Mouse (Mus musculus) CH12.LX (cell line): ENCODE data around the gene Chfr. TPM values are rescaled to one million over a fixed set of nuclear protein-coding genes. Genes with fewer than 3 reads are reported as not detected.

Experiments
- DNase-seq: peaks from one replicate; pipeline ENCODE4 v3.0.0-alpha.2; 2013; ENCODE audit errors: extremely low read depth
- H3K27ac ChIP-seq: 2 replicates; pipeline ENCODE4 v1.5.1; 2012; ENCODE audit warnings: low read depth, mild to moderate bottlenecking, control low read depth, moderate library complexity; ENCODE audit not compliant: insufficient read depth
- H3K27me3 ChIP-seq: replicated peaks from 2 replicates; pipeline ENCODE3; 2012; ENCODE audit warnings: inconsistent platforms
- H3K36me3 ChIP-seq, 2 experiments: replicated peaks in 1 of 2; 2 replicates each; pipeline versions ENCODE3 to v1.6.1; 2012; ENCODE audit warnings: inconsistent platforms in 1 of 2, low read length in 1 of 2, mild to moderate bottlenecking in 1 of 2, mixed read lengths in 1 of 2, moderate library complexity in 1 of 2; ENCODE audit not compliant: control insufficient read depth in 1 of 2, insufficient read depth in 1 of 2
- H3K4me1 ChIP-seq, 2 experiments: 2 replicates each; pipeline ENCODE4 v1.6.1; 2012; ENCODE audit warnings: inconsistent platforms in 1 of 2, moderate library complexity in 1 of 2; ENCODE audit not compliant: insufficient read depth in 2 of 2, control insufficient read depth in 1 of 2
- H3K4me2 ChIP-seq: 2 replicates; pipeline ENCODE4 v1.6.1; 2012; ENCODE audit warnings: low read depth, mild to moderate bottlenecking, control low read depth; ENCODE audit not compliant: poor library complexity, insufficient read depth, severe bottlenecking
- H3K4me3 ChIP-seq, 3 experiments: fragments of 150-350 bp in 1 of 3; sonication (generic) in 1 of 3; replicated peaks in 1 of 3; 2 replicates each; pipeline versions ENCODE3 to v1.5.1; 2011 to 2012; ENCODE audit warnings: low read depth in 2 of 3, low read length in 2 of 3, mild to moderate bottlenecking in 2 of 3, moderate library complexity in 2 of 3, control low read depth in 1 of 3, improper control_type of control experiment in 1 of 3, inconsistent platforms in 1 of 3, mixed read lengths in 1 of 3; ENCODE audit not compliant: poor library complexity in 1 of 3
- H3K79me2 ChIP-seq: replicated peaks from 2 replicates; pipeline ENCODE4 v1.6.1; 2012; ENCODE audit warnings: mild to moderate bottlenecking, moderate library complexity; ENCODE audit not compliant: control insufficient read depth, poor library complexity, insufficient read depth, severe bottlenecking; ENCODE audit errors: extremely low read depth
- H3K9ac ChIP-seq: 2 replicates; pipeline ENCODE4 v1.6.1; 2012; ENCODE audit warnings: low read depth, mild to moderate bottlenecking, control low read depth, moderate library complexity; ENCODE audit not compliant: insufficient read depth
- H3K9me3 ChIP-seq: replicated peaks from 2 replicates; pipeline ENCODE3; 2012; ENCODE audit warnings: low read length, inconsistent platforms, mixed read lengths
- E2F4 ChIP-seq: IDR thresholded peaks from 2 replicates; pipeline ENCODE4 v1.6.1; 2011; ENCODE audit warnings: low read depth, low read length, improper control_type of control experiment; ENCODE audit not compliant: insufficient replicate concordance
- ELF1 ChIP-seq: IDR thresholded peaks from 2 replicates; pipeline ENCODE4 v1.6.1; 2014; ENCODE audit warnings: low read depth, mild to moderate bottlenecking, inconsistent platforms, low read length, improper control_type of control experiment
- EP300 ChIP-seq: IDR thresholded peaks from 2 replicates; pipeline ENCODE4 v1.6.1; 2011; ENCODE audit warnings: low read length, improper control_type of control experiment
- ETS1 ChIP-seq: conservative IDR thresholded peaks from 2 replicates; pipeline ENCODE4 v1.6.1; 2012; ENCODE audit warnings: low read depth, mild to moderate bottlenecking, inconsistent platforms, low read length, improper control_type of control experiment, moderate library complexity
- GABPA ChIP-seq: IDR thresholded peaks from 2 replicates; pipeline ENCODE4 v1.6.1; 2012; ENCODE audit warnings: low read depth, low read length, improper control_type of control experiment, inconsistent platforms; ENCODE audit not compliant: insufficient replicate concordance
- IRF4 ChIP-seq: IDR thresholded peaks from 2 replicates; pipeline ENCODE4 v1.6.1; 2014; ENCODE audit warnings: low read depth, mild to moderate bottlenecking, inconsistent platforms, low read length, improper control_type of control experiment
- MAFK ChIP-seq: IDR thresholded peaks from 2 replicates; pipeline ENCODE4 v1.6.1; 2011; ENCODE audit warnings: low read length, improper control_type of control experiment; ENCODE audit not compliant: insufficient replicate concordance
- MAZ ChIP-seq: IDR thresholded peaks from 2 replicates; pipeline ENCODE4 v1.6.1; 2012; ENCODE audit warnings: low read depth, mild to moderate bottlenecking, inconsistent platforms, low read length, improper control_type of control experiment, moderate library complexity
- NRF1 ChIP-seq: IDR thresholded peaks from 2 replicates; pipeline ENCODE4 v1.6.1; 2014; ENCODE audit warnings: low read depth, mild to moderate bottlenecking, inconsistent platforms, low read length, improper control_type of control experiment, moderate library complexity
- PAX5 ChIP-seq: IDR thresholded peaks from 2 replicates; pipeline ENCODE4 v1.6.1; 2012; ENCODE audit warnings: low read length, inconsistent platforms, mixed read lengths
- POLR2AphosphoS2 ChIP-seq: IDR thresholded peaks from 2 replicates; pipeline ENCODE4 v1.6.1; 2011; ENCODE audit warnings: low read depth, low read length, improper control_type of control experiment
- RCOR1 ChIP-seq: conservative IDR thresholded peaks from 2 replicates; pipeline ENCODE4 v1.6.1; 2012; ENCODE audit warnings: low read depth, mild to moderate bottlenecking, inconsistent platforms, low read length, improper control_type of control experiment
- SIN3A ChIP-seq: IDR thresholded peaks from 2 replicates; pipeline ENCODE4 v1.6.1; 2012; ENCODE audit warnings: low read length, improper control_type of control experiment, inconsistent platforms
- TBP ChIP-seq: conservative IDR thresholded peaks from 2 replicates; pipeline ENCODE4 v1.6.1; 2011; ENCODE audit warnings: low read depth, low read length, improper control_type of control experiment
- TCF12 ChIP-seq: IDR thresholded peaks from 2 replicates; pipeline ENCODE4 v1.6.1; 2014; ENCODE audit warnings: low read depth, mild to moderate bottlenecking, inconsistent platforms, low read length, improper control_type of control experiment
- USF1 ChIP-seq: IDR thresholded peaks from 2 replicates; pipeline ENCODE4 v1.6.1; 2014; ENCODE audit warnings: low read depth, mild to moderate bottlenecking, inconsistent platforms, low read length, improper control_type of control experiment
- ZKSCAN1 ChIP-seq: IDR thresholded peaks from 2 replicates; pipeline ENCODE4 v1.6.1; 2012; ENCODE audit warnings: low read depth, inconsistent platforms, low read length, improper control_type of control experiment, borderline replicate concordance
- ZNF384 ChIP-seq: IDR thresholded peaks from 2 replicates; pipeline ENCODE4 v1.6.1; 2012; ENCODE audit warnings: low read depth, low read length, improper control_type of control experiment, inconsistent platforms
- dilution Hi-C: fragments of 300-500 bp; cut with MboI; formaldehyde crosslinking; loops from 2 replicates; pipeline ENCODE4 v1.14.3; 2020; ENCODE audit warnings: low sequenced_read_pairs; ENCODE audit not compliant: extremely low pct_unique_long_range_greater_than_20kb, extremely low pct_ligation_motif_present
- in situ Hi-C: fragments of 300-500 bp; cut with MboI; formaldehyde crosslinking; loops from 3 replicates; pipeline ENCODE4 v1.14.3; 2019; ENCODE audit warnings: low sequenced_read_pairs, low pct_ligation_motif_present, low pct_unique_long_range_greater_than_20kb, mixed read lengths
- polyA plus RNA-seq: library from polyadenylated mRNA; unstranded; fragments of >175 nt; gene quantifications from 2 replicates; pipeline ENCODE4 v1.2.1, GENCODE M21; 2012; ENCODE audit warnings: low read depth; ENCODE audit not compliant: insufficient read length
- total RNA-seq, 2 experiments: library from RNA; depleted of rRNA; stranded (reverse); fragments of 300-350 nt in 1 of 2; fragments of >200 nt in 1 of 2; gene quantifications; 2 replicates each; pipeline ENCODE4 v1.2.3; 2012 to 2014

The Chfr gene
- total and polyA plus RNA-seq, 3 experiments: 23.9 to 40.8 (median 38.5) TPM

- TF ChIP-seq MAZ (no peak), IRF4 (no peak), MAFK (no peak), ZNF384 (no peak), TBP (no peak), ZKSCAN1 (no peak), E2F4 (no peak), TCF12 (no peak)
- peaks cover 22 to 24% of the 10 kb centered on the region in 2 experiments for H3K4me1 ChIP-seq
- peaks cover 48 to 53% of the 10 kb centered on the region in 2 experiments for H3K36me3 ChIP-seq
- in situ Hi-C loops (no loop called here), dilution Hi-C loops (no loop called here)
- no peak for DNase-seq
- no peak overlapping the region for H3K4me3 ChIP-seq
- H3K9ac ChIP-seq: no peak overlapping the region
- no peaks in the 10 kb centered on the region for H3K27me3 ChIP-seq
- H3K79me2 ChIP-seq: peaks cover 12% of the 10 kb centered on the region; the same call in 1 of the 2 replicates
- H3K4me2 ChIP-seq: no peak overlapping the region
- peaks cover 10% of the 10 kb centered on the region for H3K9me3 ChIP-seq
- no peak overlapping the region for H3K27ac ChIP-seq
Observed at GRCm38 (mm10) chr5:110101716-110102347, 33.8 kb upstream of the Chfr start.

GRCm38 (mm10) chr5:110102429-110102828 lies 33.2 kb upstream of the Chfr start:
- peaks cover 10% of the 10 kb centered on the region for H3K9me3 ChIP-seq
- no peak for TF ChIP-seq EP300
- no peak for TF ChIP-seq SIN3A
- no peak for TF ChIP-seq PAX5
- TF ChIP-seq USF1: no peak
- TF ChIP-seq TBP: no peak
- no peak for TF ChIP-seq TCF12
- no peak for TF ChIP-seq ZNF384
- no peak for TF ChIP-seq ELF1
- TF ChIP-seq GABPA: no peak
- TF ChIP-seq ETS1: no peak
- TF ChIP-seq ZKSCAN1: no peak
- TF ChIP-seq RCOR1: no peak
- TF ChIP-seq IRF4: no peak
- TF ChIP-seq POLR2AphosphoS2: no peak
- TF ChIP-seq NRF1: no peak
- peaks cover 23 to 25% of the 10 kb centered on the region in 2 experiments for H3K4me1 ChIP-seq
- no peak overlapping the region for H3K27ac ChIP-seq
- H3K79me2 ChIP-seq: peaks cover 18% of the 10 kb centered on the region; the same call in 1 of the 2 replicates
- H3K4me2 ChIP-seq: no peak overlapping the region
- H3K36me3 ChIP-seq: peaks cover 48 to 54% of the 10 kb centered on the region in 2 experiments
- in situ Hi-C loops (no loop called here), dilution Hi-C loops (no loop called here)
- no peak overlapping the region for H3K9ac ChIP-seq
- DNase-seq: no peak
- no peaks in the 10 kb centered on the region for H3K27me3 ChIP-seq
- H3K4me3 ChIP-seq: no peak overlapping the region
